Mouse (Mus musculus): ENCODE data around the gene Fbln2.
"Not testable (repeated sequence)": the region's sequence is repeated elsewhere in the genome, so short reads cannot be mapped to it uniquely, and the experiment has no call there.

Gene Fbln2

GRCm38 (mm10) chr6:91212155-91212554, at the start of gene Fbln2:
TSS of gene Fbln2 (plus strand) at chr6:91212455.
- DNase-seq (ENCODE audit: extremely low spot score, low read depth, low spot score), result not testable (repeated sequence)

- DNase-seq (ENCODE audit: extremely low spot score, low read depth, low spot score), result no peak
These were observed 48.9 kb upstream of the Fbln2 start for GRCm38 (mm10) chr6:91163195-91163911.

- no peak for DNase-seq (ENCODE audit: extremely low spot score, low read depth, low spot score)
These were observed 47.7 kb upstream of the Fbln2 start for GRCm38 (mm10) chr6:91164584-91164983.

- DNase-seq (ENCODE audit: extremely low spot score, low read depth, low spot score), result peak; percentile 63
These were observed 47.0 kb upstream of the Fbln2 start for GRCm38 (mm10) chr6:91165210-91165609.

GRCm38 (mm10) chr6:91167828-91168227, 44.4 kb upstream of the Fbln2 start:
- DNase-seq (ENCODE audit: extremely low spot score, low read depth, low spot score), result no peak

GRCm38 (mm10) chr6:91169129-91169528, 43.1 kb upstream of the Fbln2 start:
- DNase-seq (ENCODE audit: extremely low spot score, low read depth, low spot score), result no peak

GRCm38 (mm10) chr6:91171396-91171895, 40.8 kb upstream of the Fbln2 start:
- no peak for DNase-seq (ENCODE audit: extremely low spot score, low read depth, low spot score)

GRCm38 (mm10) chr6:91172381-91172780, 39.9 kb upstream of the Fbln2 start:
- no peak for DNase-seq (ENCODE audit: extremely low spot score, low read depth, low spot score)

GRCm38 (mm10) chr6:91173221-91173880, 38.9 kb upstream of the Fbln2 start:
- DNase-seq (ENCODE audit: extremely low spot score, low read depth, low spot score), result peak; percentile 33

GRCm38 (mm10) chr6:91174211-91174610, 38.0 kb upstream of the Fbln2 start:
- no peak for DNase-seq (ENCODE audit: extremely low spot score, low read depth, low spot score)

GRCm38 (mm10) chr6:91180767-91181171, 31.5 kb upstream of the Fbln2 start:
- DNase-seq (ENCODE audit: extremely low spot score, low read depth, low spot score), result peak; percentile 39

GRCm38 (mm10) chr6:91181320-91181719, 30.9 kb upstream of the Fbln2 start:
- DNase-seq (ENCODE audit: extremely low spot score, low read depth, low spot score), result no peak

- no peak for DNase-seq (ENCODE audit: extremely low spot score, low read depth, low spot score)
These were observed 30.2 kb upstream of the Fbln2 start for GRCm38 (mm10) chr6:91182075-91182490.

- no peak for DNase-seq (ENCODE audit: extremely low spot score, low read depth, low spot score)
These were observed 29.2 kb upstream of the Fbln2 start for GRCm38 (mm10) chr6:91183041-91183440.

GRCm38 (mm10) chr6:91183980-91184379, 28.3 kb upstream of the Fbln2 start:
- DNase-seq (ENCODE audit: extremely low spot score, low read depth, low spot score), result no peak

- no peak for DNase-seq (ENCODE audit: extremely low spot score, low read depth, low spot score)
These were observed 27.5 kb upstream of the Fbln2 start for GRCm38 (mm10) chr6:91184776-91185175.

GRCm38 (mm10) chr6:91185502-91185901, 26.8 kb upstream of the Fbln2 start:
- DNase-seq (ENCODE audit: extremely low spot score, low read depth, low spot score), result no peak

- DNase-seq (ENCODE audit: extremely low spot score, low read depth, low spot score), result no peak
These were observed 25.9 kb upstream of the Fbln2 start for GRCm38 (mm10) chr6:91186161-91186931.

GRCm38 (mm10) chr6:91186934-91187333, 25.3 kb upstream of the Fbln2 start:
- no peak for DNase-seq (ENCODE audit: extremely low spot score, low read depth, low spot score)

GRCm38 (mm10) chr6:91187871-91188270, 24.4 kb upstream of the Fbln2 start:
- no peak for DNase-seq (ENCODE audit: extremely low spot score, low read depth, low spot score)

- DNase-seq (ENCODE audit: extremely low spot score, low read depth, low spot score), result no peak
These were observed 22.3 kb upstream of the Fbln2 start for GRCm38 (mm10) chr6:91189971-91190370.

GRCm38 (mm10) chr6:91191465-91191864, 20.8 kb upstream of the Fbln2 start:
- no peak for DNase-seq (ENCODE audit: extremely low spot score, low read depth, low spot score)

Data from hindlimb bud, embryonic 11.5 days (tissue).